Mouse (Mus musculus) midbrain, postnatal 0 days (tissue): ENCODE results near the gene Irf4. TPM values are rescaled to one million over a fixed set of nuclear protein-coding genes. Genes with fewer than 3 reads are reported as not detected.

Experiments used
- ATAC-seq: fragments of 200-750 bp; cut with Nextera tagmentation; 2 replicates; pipeline ENCODE4 v1.8.0; 2017; ENCODE audit warnings: moderate number of reproducible peaks, mild to moderate bottlenecking, moderate TSS enrichment, moderate library complexity; ENCODE audit not compliant: low FRiP score
- DNase-seq: peaks from one replicate; pipeline ENCODE4 v3.0.0-alpha.2; 2015; ENCODE audit warnings: low spot score
- H3K27ac ChIP-seq: fragments of 300-500 bp; sonication (generic); 2 replicates; pipeline ENCODE4 v1.5.1; 2014; ENCODE audit warnings: low read depth, mild to moderate bottlenecking, low read length, mixed read lengths
- H3K27me3 ChIP-seq: fragments of 300-500 bp; sonication (generic); 2 replicates; pipeline ENCODE4 v1.6.1; 2014; ENCODE audit warnings: low read length, control low read depth, mixed read lengths; ENCODE audit not compliant: insufficient read depth
- H3K36me3 ChIP-seq: fragments of 300-500 bp; sonication (generic); 2 replicates; pipeline ENCODE4 v1.6.1; 2014; ENCODE audit warnings: low read length, control low read depth, mixed read lengths; ENCODE audit not compliant: insufficient read depth
- H3K4me1 ChIP-seq: fragments of 300-500 bp; sonication (generic); 2 replicates; pipeline ENCODE4 v1.6.1; 2014; ENCODE audit warnings: mild to moderate bottlenecking, control low read depth, antibody characterized with exemption, low read length, mixed read lengths; ENCODE audit not compliant: insufficient read depth
- H3K4me2 ChIP-seq: fragments of 300-500 bp; sonication (generic); 2 replicates; pipeline ENCODE4 v1.6.1; 2014; ENCODE audit warnings: low read depth, mild to moderate bottlenecking, low read length, mixed read lengths; ENCODE audit not compliant: poor library complexity, severe bottlenecking
- H3K4me3 ChIP-seq: fragments of 300-500 bp; sonication (generic); 2 replicates; pipeline ENCODE4 v1.5.1; 2014; ENCODE audit warnings: low read depth, mild to moderate bottlenecking, low read length, moderate library complexity
- H3K9ac ChIP-seq: fragments of 300-500 bp; sonication (generic); replicated peaks from 2 replicates; pipeline ENCODE4 v1.6.1; 2014; ENCODE audit warnings: mild to moderate bottlenecking, low read length, moderate library complexity, mixed read lengths; ENCODE audit not compliant: poor library complexity, severe bottlenecking
- H3K9me3 ChIP-seq: fragments of 300-500 bp; sonication (generic); 2 replicates; pipeline ENCODE4 v1.6.1; 2016; ENCODE audit warnings: low read length, control low read depth
- CTCF ChIP-seq: IDR thresholded peaks from 2 replicates; pipeline ENCODE4 v1.5.1; 2016; ENCODE audit warnings: antibody characterized with exemption, mild to moderate bottlenecking
- WGBS: fragments of 180-500 bp; shearing (Covaris S2); extraction: QIAGEN DNeasy Blood & Tissue Kit; methylation state at CpG from one replicate; pipeline ENCODE4 v1.1.7; 2014; 5-methylcytosine and 5-hydroxymethylcytosine counted together
- polyA plus RNA-seq: library from polyadenylated mRNA; unstranded; fragments of >200 nt; fragmentation: Nextera tagmentation; extraction: Ambion mirVana; gene quantifications from 2 replicates; pipeline ENCODE4 v1.2.1, GENCODE M21; 2015
- total RNA-seq: library from RNA; depleted of rRNA; stranded (reverse); fragments of >200 nt; gene quantifications from 2 replicates; pipeline ENCODE4 v1.2.3, GENCODE M21; 2014; rRNA removed

Gene Irf4
- total RNA-seq (0.19 and 0.44 TPM in 2 replicates), polyA plus RNA-seq (0.02 and 0.05 TPM in 2 replicates)

DNA sequence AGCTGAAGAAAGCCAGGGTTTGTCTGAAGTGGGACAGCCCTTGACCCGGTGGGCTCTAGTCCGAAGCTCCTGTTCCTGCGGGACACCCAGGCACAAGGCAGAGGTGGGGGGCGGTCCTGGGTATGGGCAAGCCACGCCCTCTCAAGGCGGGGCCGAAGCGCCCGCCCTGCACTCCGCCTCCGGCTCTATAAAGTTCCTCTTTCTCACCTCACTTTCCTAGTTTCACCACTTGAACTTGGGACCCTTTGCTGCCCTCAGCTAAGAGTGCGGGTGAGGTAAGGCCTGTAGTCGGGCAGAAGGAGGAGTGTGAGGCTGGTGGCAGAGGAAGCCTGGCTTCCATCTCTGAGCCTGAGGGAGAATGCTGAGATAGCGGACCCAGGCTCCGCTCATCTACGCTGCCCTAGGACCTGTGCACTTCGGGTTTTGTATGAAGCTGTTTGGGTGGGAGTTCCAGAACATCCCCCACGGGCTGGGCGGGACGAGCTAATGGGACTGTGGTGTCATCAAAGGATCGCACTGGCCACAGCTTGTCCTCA, at the start of gene Irf4:
Gene Irf4, plus strand, starts transcription at position 206 of the 536 bp plus-strand sequence.
- WGBS = under 1% methylated on average over 21 of the region's 21 CpGs
- H3K27me3 ChIP-seq = peaks cover 41% of the 10 kb centered on the region
- no peak for DNase-seq
- H3K4me3 ChIP-seq = peak within 1 kb of the TSS; percentile 38
- H3K4me2 ChIP-seq = peak within 1 kb of the TSS; percentile 81
- H3K9ac ChIP-seq = no peak within 1 kb of the TSS
- H3K9me3 ChIP-seq = no peaks in the 10 kb centered on the region
- H3K4me1 ChIP-seq = peaks cover 14% of the 10 kb centered on the region; the same call in 1 of the 2 replicates
- ATAC-seq = peak; percentile 22; the same call in 1 of the 2 replicates
- TF ChIP-seq CTCF = no peak
- H3K36me3 ChIP-seq = no peaks in the 10 kb centered on the region
- H3K27ac ChIP-seq = no peak within 1 kb of the TSS

DNA sequence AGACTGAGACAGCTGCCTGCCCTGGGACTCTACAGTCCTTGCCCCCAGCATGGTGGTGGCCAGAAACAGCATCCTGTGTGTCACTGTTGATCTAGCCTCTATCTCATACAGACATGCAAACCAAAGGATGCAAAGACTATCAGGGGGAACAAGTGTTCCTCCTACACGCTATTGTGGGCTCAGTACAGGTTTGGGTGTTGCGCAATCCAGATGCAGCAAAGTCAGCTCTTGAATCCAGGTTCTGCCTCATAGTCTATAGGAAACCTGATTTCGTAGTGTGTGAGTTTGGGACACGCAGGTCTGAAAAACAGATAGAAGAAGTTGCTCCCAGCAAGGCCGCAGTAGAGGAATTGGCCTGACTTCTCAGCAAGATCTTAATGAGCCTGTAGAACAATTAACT, 46.3 kb upstream of the Irf4 start:
- Histone ChIP-seq H3K4me2 (no peak overlapping the region), H3K4me1 (no peaks in the 10 kb centered on the region), H3K27ac (no peak overlapping the region), H3K9me3 (no peaks in the 10 kb centered on the region), H3K27me3 (no peaks in the 10 kb centered on the region), H3K9ac (no peak overlapping the region), H3K4me3 (no peak overlapping the region), H3K36me3 (peaks cover 15% of the 10 kb centered on the region)
- no peak for ATAC-seq
- no peak for TF ChIP-seq CTCF
- no peak for DNase-seq
- 97% methylated on average over 5 of the region's 5 CpGs for WGBS

DNA sequence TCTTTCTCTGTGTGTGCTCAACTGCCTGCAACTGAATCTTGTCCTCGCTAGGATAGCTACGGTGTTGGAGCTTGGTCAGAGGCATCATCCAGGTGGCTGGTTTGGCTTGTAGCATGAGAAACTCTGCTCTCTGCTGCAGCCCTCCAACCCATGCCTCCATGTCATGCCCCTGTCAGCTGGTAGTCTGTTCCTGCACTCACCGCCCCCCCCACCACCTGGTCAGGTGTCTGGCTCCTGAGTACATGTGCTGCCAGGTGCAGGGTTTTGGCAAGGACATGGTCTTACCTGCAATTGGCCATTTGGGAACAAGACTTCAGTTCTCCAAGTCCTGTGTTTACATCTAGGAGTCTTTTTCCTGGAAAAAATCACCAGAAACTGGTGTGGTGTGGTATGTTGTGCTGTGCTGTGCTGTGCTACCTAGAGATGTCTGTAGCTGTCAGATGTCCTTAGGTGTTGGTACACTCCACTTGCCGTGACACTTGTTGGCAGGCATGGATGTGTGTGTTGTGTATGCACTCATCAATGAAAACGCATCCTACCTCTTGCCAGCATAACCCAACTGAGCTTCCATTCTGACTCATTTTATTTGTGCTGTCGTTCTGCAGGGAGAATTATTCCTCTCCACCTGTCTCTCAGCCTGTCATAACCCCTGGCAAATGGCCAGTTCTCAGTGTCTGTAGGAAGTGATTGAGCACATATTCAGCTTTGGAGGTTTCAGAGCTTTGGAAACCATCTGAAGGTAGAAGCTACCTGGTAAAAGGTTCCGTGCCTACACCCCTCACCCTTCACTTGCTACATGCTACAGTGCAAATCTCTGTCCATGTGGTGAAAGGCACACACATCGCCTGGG, 44.6 kb upstream of the Irf4 start:
- WGBS = 86% methylated on average over 8 of the region's 8 CpGs
- Histone ChIP-seq H3K4me1 (no peaks in the 10 kb centered on the region), H3K27me3 (no peaks in the 10 kb centered on the region), H3K9ac (no peak overlapping the region), H3K27ac (no peak overlapping the region), H3K9me3 (no peaks in the 10 kb centered on the region), H3K4me3 (no peak overlapping the region), H3K36me3 (peaks cover 23% of the 10 kb centered on the region; the same call in 1 of the 2 replicates), H3K4me2 (no peak overlapping the region)
- no peak for TF ChIP-seq CTCF
- no peak for ATAC-seq
- peak; percentile 38 for DNase-seq

DNA sequence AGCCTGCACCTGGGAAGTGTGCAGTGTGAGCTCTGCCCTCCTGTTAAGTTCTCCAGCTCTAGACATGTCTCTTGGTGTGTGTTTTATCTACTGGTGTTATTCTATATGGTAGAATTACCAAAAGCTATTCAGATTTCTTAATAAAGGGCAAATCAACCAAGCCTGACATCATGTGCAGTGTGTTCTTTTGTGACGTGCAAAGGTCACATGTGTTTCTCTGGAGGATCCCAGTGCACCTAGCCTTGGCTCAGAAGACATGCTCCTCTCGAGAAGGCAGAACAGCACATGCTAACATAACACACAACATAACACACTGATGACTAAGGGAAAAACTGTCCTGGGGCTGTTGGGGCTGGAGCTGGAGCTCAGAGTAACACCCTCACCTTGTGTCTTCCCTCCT, 38.0 kb upstream of the Irf4 start:
- DNase-seq (no peak), ATAC-seq (no peak)
- Histone ChIP-seq H3K36me3 (peaks cover 25% of the 10 kb centered on the region; the same call in 1 of the 2 replicates), H3K4me3 (no peak overlapping the region), H3K9me3 (no peaks in the 10 kb centered on the region), H3K4me2 (no peak overlapping the region), H3K27ac (no peak overlapping the region), H3K27me3 (no peaks in the 10 kb centered on the region), H3K9ac (no peak overlapping the region), H3K4me1 (no peaks in the 10 kb centered on the region)
- TF ChIP-seq CTCF = no peak
- WGBS = 82% methylated on average over 2 of the region's 2 CpGs

DNA sequence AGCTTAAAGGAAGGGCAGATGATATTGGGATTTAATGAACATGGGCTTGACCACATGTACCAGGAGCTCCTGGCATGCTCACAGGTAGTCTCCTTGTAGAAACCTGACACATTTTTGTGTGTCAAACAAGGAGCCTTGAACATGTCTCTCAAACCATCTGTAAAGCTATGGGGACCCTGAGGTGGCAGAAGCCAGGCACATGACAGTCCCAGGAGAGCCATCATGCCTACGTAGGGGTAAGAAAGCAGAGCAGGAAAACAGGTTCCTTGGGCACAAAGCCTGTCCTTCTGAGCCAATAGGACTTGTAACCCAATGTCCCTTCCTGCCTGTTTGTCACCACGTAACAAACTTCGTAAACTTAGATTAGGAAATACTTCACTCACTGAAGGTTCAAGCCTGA, 37.3 kb upstream of the Irf4 start:
- no peak overlapping the region for H3K9ac ChIP-seq
- ATAC-seq (no peak), DNase-seq (no peak)
- H3K27ac ChIP-seq = no peak overlapping the region
- no peaks in the 10 kb centered on the region for H3K9me3 ChIP-seq
- no peak overlapping the region for H3K4me3 ChIP-seq
- H3K4me1 ChIP-seq = no peaks in the 10 kb centered on the region
- peaks cover 23% of the 10 kb centered on the region; the same call in 1 of the 2 replicates for H3K36me3 ChIP-seq
- no peak for TF ChIP-seq CTCF
- no peaks in the 10 kb centered on the region for H3K27me3 ChIP-seq
- no peak overlapping the region for H3K4me2 ChIP-seq
- WGBS = 98% methylated on average over 3 of the region's 3 CpGs

DNA sequence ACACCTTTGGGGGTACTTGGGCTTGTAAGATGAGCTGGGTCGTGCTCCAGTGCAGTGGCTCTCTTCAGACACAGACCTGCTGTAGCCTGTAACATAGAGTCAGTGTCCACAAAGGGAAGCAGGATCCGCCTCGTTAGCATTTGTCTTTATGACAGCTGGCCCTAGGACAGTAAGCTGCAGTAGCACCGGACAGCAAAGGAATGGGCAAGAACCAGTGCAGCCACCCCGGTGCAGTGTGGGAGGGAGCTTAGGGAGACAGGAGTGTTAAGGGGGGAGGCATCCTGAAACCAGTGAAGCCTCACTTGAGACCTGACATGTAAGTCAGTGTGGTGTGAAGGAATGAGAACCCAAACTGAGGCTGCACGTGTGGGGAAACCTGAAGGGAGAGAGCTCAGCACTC, 36.7 kb upstream of the Irf4 start:
- Histone ChIP-seq H3K36me3 (peaks cover 23% of the 10 kb centered on the region; the same call in 1 of the 2 replicates), H3K9me3 (no peaks in the 10 kb centered on the region), H3K27me3 (no peaks in the 10 kb centered on the region), H3K27ac (no peak overlapping the region), H3K4me2 (no peak overlapping the region), H3K4me1 (no peaks in the 10 kb centered on the region), H3K9ac (no peak overlapping the region), H3K4me3 (no peak overlapping the region)
- ATAC-seq = peak; percentile 32; the same call in 1 of the 2 replicates
- TF ChIP-seq CTCF = no peak
- WGBS = 84% methylated on average over 6 of the region's 6 CpGs
- DNase-seq = no peak
